Mouse (Mus musculus) cerebellum, postnatal 10 days (tissue): Measurements from ENCODE around the gene Neil3.
"Not testable (repeated sequence)": the region's sequence is repeated elsewhere in the genome, so short reads cannot be mapped to it uniquely, and the experiment has no call there.

Experiments
- DNase-seq, 2 experiments: peaks; one replicate each; pipeline ENCODE4 v3.0.0; 2021; ENCODE audit warnings: mixed read lengths in 2 of 2

The Neil3 gene

DNA sequence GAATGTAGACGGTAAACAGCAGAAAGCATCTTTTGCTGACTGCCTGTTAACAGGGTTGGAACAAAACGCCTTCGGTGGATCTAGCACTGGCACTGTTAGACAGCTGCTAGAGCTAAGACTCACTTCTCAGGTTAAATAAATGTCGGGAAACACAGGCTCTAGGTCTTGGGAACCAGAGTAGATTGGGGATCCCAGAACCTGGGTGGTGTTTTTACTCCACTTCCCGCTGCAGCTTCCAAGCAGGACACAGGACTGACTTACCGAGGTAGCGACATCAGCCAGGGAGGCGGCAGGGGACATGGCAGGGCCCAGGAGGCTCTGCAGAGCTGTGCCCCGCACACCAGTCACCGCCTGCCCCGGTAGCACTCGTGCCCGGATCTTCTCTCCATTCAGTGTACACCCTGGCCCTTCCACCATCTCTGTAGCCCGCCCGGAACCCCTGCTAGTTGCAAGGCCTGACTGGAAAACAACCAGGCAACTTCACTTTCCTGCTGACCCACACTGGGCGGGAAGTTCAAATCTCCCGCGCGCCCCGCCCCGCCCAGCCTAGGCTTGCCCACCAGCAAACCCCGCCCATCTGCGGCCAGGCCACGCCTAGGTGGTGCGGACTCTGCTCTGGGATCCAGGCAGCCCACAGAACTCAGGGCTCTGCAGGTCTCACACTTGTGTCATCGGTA, at the start of gene Neil3:
Neil3 (minus strand) TSS at position 571 of the 677 bp plus-strand sequence.
- peak; percentile 71 to 85 for DNase-seq

DNA sequence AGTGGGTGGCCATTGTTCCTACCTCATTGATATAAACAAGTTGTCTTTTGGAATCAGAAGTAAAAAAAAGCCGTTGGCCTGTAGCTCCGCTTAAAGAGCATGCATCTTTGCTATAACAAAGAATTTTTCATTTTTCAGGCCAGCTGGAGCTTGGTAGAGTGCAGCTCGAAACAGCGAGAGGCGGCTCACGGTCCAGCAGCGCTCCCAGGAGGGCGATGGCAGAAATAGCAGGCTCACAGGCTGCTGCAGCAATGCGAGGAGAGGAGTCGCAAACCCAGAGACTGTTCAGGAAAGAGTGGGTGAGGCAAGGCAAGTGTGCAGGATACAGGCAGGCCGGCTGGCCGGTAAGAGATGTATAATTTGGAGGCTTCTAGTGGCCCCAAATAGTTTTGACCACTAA, 42.0 kb upstream of the Neil3 start:
- peak; percentile 85 for DNase-seq

DNA sequence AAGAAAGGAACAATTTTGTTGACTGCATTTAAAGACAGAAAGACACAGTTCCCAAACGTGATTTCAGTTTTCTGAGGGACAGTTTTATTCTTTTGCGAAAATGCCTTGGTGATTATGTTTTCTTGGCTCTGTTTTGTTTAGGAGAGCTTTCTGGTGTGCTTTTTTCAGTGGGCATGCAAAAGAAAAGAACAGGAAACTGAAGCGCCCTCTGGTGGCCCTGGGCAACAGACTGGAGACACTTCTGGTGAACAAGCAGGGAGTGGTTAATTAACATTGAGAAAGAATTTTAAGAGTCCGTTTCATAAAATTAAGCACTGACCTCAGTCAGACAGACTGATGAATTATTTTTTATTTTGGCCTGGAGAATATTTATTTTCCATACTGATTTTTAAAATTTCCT, 25.1 kb upstream of the Neil3 start:
- DNase-seq = peak; percentile 82 to 83

DNA sequence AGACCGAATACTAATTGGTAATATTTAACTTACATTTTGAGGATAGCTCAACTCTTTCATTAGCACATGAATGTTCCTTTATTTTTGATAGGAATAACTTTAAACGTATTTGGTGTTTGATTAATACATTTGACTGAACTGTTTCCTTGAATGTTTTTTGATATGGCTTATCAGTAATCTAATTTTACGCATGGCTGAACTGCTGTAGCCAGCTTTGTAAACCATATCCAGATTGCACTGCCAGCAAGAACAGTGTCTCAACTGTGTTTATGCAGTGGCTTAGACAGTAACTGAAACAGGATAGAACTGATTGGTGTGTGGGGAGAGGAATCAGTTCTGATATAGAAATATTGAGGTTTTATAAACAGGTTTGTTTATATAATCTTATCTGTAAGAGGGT, 22.6 kb upstream of the Neil3 start:
- peak in 1 of 2 experiments; percentile 10 for DNase-seq

DNA sequence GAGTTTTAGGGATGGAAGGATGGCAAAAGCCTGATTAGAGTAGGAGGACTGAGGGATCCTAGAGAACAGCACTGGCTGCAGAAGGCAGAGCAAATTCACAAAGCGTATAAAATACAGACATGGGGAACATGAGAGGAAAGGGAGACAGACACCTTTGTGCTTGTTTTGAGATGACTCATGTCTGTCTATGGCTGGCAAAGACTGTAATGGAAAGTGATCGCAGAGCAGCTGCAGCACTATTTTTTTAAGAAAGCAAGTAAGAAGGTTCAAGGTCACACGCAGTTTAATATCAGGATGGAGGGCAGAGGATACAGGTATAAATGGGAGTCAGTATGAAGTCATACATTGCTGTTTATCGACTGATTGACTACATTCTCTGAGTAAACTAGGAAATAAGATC, 8.2 kb downstream of the Neil3 start:
- no peak for DNase-seq

DNA sequence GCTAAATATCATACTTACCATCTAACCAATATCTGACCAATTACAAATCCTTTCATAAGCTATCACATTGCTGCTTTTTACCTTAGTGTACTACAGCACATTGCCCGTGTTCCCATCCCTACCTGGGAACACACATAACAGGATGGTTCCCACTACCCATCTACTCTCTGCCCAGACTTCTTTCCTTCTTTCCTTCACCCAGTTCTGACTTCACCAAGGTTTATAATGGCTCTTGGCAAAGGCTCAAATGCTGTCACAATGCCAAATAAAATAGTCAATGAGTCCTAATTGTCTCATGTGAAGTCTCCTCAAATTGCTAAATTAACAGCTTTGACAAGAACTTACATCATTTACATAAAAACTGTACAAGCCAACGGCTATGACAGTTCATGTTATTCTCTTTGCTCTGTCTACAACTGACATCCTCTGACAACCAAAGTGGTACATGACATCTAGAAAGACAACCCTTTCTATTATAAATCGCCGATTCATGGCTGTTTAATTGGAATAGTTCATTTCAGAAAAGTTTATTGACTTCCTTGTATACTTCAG, 9.9 kb downstream of the Neil3 start:
- DNase-seq = peak in 1 of 2 experiments; percentile 8

DNA sequence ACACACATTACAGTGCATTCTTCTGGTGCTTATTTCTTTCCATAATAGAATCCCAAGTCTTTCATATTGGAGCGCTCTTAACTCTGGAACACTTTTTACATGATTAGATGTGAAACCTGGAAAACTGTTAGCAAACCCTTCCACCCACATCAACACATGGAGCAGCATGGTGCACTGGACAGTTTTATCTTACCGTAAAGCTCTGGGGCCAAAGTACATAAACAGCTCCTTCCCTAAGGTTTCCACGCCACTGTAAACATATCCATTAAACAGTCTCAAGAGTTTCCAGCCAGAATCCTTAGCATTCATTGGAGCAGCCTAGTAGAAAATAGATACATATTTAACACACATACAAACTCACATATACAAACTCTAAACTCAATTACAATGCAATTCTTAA, 15.4 kb downstream of the Neil3 start:
- DNase-seq = no peak

DNA sequence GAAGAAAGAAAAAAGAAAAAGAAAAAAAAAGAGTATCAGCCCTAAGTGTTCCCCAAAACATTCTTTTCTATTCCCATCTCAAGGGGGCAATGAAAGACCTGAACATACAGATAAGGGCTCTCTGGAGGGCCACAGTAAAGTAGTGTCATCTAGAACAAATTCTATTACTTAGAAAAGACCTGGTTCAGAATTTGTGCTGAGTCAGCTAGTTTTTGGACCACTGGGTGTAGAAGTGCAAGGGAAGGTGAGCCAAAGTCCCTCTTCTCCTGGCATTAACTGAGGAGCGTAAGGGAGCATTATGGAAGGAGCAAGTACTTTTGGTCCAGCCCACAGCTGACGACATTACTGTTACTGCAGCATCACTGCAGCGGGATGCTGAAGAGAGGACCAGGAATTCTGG, 19.7 kb downstream of the Neil3 start:
- no peak for DNase-seq

DNA sequence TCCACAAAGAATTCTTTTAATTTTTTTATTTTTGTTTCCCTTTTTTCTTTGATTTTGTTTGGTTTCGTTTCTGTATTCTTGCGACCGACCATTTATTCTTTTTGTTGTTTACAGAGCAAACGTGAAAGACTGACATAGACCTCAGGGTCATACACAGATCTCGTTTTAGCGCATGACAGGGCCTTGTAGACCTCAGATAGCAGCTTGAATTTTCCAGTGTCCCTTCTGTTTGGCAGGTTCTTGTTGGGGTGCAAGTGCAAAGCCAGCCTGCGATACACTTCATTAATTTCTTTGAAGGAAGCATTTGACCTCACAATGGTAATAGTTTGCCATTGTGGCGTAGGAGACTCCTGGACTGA, 24.6 kb downstream of the Neil3 start:
- DNase-seq = no peak

DNA sequence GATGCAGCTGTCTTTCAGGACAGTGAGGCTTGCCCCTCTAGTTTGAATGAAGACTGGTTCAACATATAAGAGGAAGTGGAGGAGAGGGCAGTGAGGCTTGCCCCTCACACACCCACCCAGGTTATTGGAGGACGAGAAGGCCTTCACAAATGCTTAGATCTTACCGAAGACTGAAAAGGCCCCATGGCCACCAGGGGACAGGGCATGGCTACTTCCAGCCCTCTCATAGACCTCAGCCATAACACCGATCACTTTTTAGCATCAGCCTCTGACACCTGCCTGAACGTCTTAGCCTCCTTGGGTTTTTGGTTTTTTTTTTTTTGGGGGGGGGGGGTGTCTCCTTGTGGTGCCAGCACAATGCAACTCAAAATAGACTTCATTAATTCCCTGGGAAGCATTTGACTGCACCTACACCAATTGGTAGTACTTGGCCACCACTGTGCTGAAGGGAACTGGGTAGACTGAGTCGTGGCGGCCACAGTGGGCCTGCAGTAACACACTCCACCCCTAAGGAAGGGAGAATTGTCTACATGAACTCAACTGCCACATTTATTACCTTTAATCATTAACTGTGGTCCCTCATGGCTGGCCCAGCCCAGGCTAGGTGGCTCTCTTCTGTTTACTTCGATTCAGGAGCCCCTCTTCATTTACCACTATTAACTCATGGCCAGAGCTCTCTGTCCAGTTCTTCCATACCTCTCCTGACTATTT, 25.1 kb downstream of the Neil3 start:
- DNase-seq = no peak

DNA sequence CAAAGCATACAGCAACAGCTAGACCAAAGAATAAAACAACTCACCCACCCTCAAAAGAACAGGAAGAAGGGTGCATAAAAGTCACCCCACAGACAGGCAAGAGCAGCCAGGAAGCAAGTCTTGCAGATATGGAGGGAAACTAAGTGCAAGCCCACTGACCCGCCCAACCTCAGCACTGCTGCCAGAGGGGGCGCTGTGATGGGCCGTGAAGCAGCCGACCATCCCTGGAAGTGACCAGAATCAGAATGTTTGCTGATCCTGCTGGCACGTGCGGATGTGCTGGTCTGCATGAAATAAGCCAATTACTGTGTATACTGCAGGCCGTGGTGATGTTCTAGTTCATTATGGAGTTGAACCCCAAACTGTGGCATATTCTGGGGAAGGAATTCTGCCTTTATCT, 26.6 kb downstream of the Neil3 start:
- peak; percentile 9 to 13 for DNase-seq

DNA sequence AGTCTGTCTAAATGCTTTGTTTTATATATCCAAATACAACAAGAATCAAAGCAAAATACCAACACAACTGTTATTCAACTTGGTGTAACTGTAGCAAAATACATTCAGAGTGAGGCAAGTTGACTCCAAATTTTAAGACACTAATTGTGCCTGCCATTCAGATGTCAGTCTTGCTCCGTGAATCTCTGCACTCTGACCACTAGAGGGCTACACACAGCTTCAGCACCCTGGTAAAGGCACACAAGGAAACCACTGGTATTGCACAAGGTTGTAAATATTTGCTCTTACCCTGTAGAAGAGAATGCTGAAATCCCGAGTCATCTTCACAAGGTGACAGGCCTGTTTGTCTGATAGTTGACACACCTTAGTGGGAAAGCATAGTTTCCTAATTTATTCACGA, 31.8 kb downstream of the Neil3 start:
- peak; percentile 36 to 41 for DNase-seq

DNA sequence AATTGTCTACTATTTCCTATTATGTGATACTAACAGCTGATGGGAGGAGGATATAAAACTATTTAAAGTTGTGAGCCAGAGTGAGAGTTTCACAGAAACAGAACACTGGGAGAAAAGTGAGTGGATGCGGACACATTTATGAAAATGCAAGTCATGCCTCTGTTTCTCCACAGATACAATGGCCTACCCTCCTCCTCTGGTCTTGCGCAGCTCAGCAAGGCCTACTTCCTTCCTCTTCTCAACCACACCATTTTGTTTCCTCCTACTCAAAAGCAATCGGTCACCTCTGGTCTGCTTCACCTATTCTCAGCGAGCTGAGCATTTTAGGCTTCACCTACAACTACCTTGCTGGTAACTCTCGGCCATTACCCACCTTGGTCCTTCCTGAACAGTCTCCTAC, 34.0 kb downstream of the Neil3 start:
- no peak for DNase-seq

DNA sequence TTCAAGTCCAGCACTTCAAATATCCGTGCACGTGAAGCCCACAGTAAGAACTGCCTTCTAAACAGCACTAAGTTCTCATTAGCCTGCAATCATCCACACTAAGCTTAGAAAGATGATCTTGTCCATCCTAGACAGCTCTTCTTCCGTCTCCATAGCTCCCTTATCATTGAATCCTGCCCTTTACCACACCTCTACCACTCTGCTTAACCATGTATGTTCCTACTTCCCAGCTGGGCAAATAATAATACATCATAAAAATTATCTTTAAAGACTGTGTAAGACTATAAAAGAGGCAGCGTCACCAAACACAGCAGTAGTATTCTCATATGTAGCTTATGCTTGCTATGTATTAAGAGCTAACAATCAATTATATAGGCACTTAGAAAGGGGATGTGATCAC, 35.2 kb downstream of the Neil3 start:
- no peak for DNase-seq

DNA sequence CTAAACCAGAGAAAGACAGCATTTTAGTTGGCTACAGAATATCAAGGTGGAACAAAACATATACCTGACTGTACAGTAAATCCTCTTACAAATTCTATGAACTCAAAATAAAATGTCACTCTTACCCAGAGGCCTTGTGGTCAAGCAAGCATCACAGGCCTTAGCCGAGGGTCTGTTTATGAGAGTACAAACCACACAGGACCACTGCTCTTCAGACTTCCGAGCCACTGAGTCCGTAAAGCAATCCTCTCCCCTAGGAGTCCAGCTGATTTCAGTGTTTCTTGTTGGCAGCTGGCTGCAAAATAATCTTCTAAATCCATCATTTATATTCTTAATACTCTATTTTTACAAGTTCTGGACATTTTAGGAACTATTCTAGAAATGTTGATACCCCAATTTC, 38.0 kb downstream of the Neil3 start:
- no peak for DNase-seq

DNA sequence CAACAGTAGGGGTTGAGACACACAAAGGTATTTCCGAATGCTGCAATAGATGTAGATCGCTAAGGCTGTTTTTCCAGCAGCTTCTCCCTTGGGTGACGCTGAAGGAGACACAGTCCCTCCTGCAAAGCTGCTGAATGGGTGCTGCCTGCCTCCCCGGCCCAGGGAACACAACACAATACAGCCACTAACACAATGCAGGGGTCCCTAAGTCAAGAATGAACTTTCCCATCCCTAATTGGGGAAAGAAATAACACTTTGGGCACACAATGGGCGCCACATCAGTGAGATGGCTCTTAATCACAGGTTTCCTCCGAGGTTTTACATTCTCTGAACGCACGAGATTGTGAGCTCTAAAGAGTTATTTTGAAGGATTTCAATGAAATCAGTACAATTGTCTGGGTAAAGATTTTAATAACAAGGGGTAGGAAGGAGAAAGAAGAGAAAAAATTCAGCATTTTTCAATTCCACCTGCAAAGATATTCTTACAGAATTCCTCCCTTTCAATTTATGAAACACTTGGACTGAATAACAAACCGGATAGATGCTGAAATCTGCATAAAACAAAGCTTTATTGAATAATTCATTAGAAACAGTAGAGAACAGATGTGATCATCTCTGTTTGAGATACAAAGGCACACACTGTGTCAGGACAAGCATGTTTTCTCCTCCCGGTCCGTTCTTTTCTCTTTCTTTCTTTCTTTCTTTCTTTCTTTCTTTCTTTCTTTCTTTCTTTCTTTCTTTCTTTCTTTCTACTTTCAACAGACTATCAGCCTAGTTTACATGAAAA, 38.6 kb downstream of the Neil3 start:
- no peak for DNase-seq

DNA sequence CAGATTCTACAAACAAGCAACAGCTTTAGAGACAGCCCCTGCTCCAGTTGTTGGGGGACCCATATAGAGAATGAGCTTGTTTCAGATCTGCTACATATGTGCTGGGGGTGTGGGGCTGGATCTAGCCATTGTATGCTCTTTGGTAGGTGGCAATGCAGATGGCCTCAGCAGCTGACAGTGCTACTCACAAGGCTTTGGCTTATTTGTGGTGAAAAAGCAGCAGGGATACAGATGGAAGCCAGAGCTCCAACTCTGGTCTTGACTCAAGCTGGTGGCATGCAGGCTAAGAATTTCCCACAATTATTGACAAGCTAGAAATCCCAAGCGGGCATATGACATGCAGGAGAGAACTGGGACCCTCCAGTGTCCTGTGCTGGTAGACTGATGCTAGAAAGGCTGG, 40.8 kb downstream of the Neil3 start:
- no peak for DNase-seq

DNA sequence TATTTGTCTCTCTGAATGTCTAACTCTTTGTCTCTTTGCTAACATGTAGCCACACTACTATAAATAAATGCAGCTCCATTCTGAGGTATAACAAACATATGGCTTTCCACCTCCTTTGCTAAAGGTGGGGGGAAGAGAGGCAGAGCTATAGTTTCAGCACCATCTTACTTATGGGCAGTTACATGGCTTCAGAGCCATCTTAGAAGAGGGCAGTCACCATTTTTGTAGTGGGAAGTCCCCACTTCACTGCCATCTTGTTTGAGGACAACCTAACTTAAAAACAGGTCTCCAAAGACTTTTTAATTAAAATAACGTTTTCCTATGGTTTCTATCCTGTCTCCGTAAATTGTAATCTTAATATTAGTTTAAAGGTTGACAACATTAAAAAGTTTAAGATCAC, 47.1 kb downstream of the Neil3 start:
- DNase-seq = no peak

DNA sequence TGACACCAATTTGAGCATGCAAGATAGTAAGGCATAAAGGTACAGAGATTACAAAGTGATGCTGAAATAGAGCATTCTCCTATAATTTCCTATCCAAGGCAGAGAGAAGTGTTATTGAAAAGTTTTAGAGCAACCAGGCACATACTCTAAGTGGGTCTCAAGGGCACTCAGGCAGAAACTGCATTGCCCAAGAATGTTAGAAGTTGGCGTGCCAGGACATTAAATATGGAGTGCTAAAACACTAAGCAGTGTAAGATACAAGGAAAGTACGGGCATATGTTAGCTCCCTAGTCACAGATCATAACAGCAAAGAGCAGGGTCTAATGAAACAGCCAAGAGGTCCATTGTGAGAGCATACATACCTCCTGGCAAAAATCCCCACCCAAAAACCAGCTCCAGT, 65.3 kb downstream of the Neil3 start:
- no peak for DNase-seq

DNA sequence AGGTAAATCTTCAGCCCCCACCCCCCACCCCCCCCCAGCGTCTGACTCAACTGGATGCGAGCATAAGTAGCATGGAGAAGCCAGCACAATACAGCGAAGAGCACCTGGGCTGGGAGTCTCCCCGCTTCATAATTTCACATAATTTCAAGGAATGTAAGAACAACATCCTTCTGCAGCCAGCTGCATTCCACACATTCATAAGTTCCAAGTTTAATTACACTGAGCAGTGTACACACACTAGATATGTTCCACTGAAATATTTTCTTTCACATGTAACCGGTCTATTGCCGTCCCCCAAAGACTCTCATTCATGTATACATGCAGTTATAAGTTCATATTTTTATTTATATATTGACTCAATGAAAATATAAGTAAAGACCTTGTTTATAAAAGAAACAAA, 72.6 kb downstream of the Neil3 start:
- DNase-seq = no peak

DNA sequence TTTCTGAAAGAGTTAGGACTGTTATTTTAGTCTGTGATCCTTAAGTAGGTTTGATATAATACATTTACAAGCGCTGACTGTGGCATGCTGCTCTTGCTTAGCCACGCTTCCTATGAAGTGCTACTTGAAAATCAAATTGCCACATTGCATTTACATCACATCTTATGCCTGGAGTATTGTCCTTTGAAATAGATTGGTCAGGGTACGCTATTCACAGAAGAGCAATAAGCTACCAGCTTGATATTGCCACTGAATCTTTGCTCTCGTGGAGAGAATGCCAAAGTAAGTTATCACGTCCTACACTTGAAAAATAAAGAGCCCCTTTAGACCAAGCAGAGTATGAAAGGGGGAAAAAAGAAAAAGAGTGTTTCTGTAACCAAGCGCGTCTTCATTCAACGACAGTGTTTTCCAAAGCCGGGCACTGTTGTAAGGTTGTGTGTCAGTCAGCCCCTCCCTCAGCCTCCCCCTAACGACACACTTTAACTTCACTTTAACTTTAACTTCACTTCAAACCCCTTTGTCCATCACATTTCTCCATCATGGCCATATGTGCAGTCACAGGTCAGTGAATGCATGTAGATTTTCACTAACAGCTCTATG, 76.3 kb downstream of the Neil3 start:
- no peak for DNase-seq

DNA sequence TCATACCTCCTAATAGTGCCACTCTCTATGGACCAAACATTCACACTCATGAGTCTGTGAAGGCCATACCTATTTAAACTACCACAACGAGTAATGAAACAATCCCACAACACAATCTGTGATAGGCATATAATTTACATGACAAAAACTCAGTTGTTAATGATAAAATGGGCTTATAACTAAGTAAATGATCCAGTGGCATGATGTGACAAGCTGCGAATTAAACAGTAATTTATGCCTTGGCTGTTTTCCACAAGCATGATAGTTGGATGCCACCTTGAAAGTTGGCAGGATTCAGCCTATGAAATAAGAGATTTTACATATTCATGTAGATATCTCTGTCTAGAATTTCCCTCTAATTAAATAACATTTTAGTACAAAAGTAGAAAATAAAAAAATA, 99.3 kb downstream of the Neil3 start:
- DNase-seq = no peak

DNA sequence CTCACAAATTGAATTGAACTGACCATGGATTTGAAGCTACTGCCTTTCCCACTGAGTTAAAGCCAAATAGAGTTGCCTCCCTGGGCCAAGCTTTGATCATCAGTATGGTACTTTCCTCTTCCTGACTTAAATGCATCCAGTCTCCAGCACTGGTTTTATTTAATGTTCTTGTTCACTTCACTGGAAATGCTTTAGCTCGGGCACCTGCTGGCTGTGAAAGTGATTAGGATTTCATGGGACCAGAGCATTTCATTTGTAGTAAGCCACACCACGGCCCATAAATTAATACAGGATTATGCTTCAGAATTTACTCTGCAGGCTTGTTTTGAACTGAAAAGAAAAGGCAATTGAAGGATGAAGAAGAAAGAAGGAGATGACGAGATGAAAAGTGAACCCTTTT, 100.8 kb downstream of the Neil3 start:
- DNase-seq = not testable (repeated sequence)
